Comparison of ENCODE assay signal across 25 mouse cellular contexts in genomic region chrX:69802481-69802880, GRCm38 (mm10).
A peak's percentile ranks its signal among the peaks of the same experiment; 100 is the strongest.
DNase-seq lines count a peak whose midpoint lies in the region; ATAC-seq and TF ChIP-seq lines count a peak whose summit lies in the region.
"Had no signal": no experiment of that assay in that cellular context is flagged by ENCODE, and none has a peak within 500 bp of the region (broad histone marks: within the 10 kb centered on the region; RNA-seq: fewer than 3 reads in every experiment).

No protein-coding gene starts in this region.

- peak; percentile 45; the same call in 1 of the 2 replicates for ATAC-seq in forebrain, embryonic 13.5 days
- ATAC-seq in forebrain, embryonic 12.5 days (ENCODE audit: low FRiP score): no peak
- ATAC-seq in forebrain, embryonic 15.5 days (replicated peaks): peak; percentile 69
- no peak for ATAC-seq in forebrain, embryonic 11.5 days (replicated peaks; ENCODE audit: low FRiP score)
- peak; percentile 73 for ATAC-seq in forebrain, embryonic 16.5 days
- no peak for ATAC-seq in liver, postnatal 0 days
- ATAC-seq: activated CD4-positive, CD25-positive, alpha-beta regulatory T cell, adult 4 months; CD4-positive, CD25-positive, alpha-beta regulatory T cell, adult 4 months; Patski had no signal

- TF ChIP-seq POLR2A in brain, embryonic 14.5 days (IDR thresholded peaks at IDR 0.05; ENCODE audit: borderline replicate concordance, extremely low read depth, insufficient read depth, insufficient read length, poor library complexity, severe bottlenecking): no peak

- H3K4me3 ChIP-seq in forebrain, embryonic 13.5 days: no peak overlapping the region
- no peak overlapping the region for H3K4me3 ChIP-seq in forebrain, embryonic 12.5 days (replicated peaks)
- H3K4me3 ChIP-seq in forebrain, embryonic 15.5 days: no peak overlapping the region
- H3K4me3 ChIP-seq in forebrain, embryonic 11.5 days (ENCODE audit: low read depth, low read length): no peak overlapping the region
- no peak overlapping the region for H3K4me3 ChIP-seq in forebrain, embryonic 16.5 days (replicated peaks; ENCODE audit: low read length)
- H3K4me3 ChIP-seq in liver, postnatal 0 days (ENCODE audit: low read depth, low read length): no peak overlapping the region
- H3K4me3 ChIP-seq: embryonic facial prominence, embryonic 13.5 days; embryonic facial prominence, embryonic 15.5 days; erythroblast, embryonic 14.5 days had no signal

- H3K27ac ChIP-seq in forebrain, embryonic 13.5 days: no peak overlapping the region
- no peak overlapping the region for H3K27ac ChIP-seq in forebrain, embryonic 12.5 days
- H3K27ac ChIP-seq in forebrain, embryonic 15.5 days (replicated peaks): peak overlapping the region; percentile 56
- H3K27ac ChIP-seq in forebrain, embryonic 11.5 days (ENCODE audit: low read depth, low read length): no peak overlapping the region
- H3K27ac ChIP-seq in forebrain, embryonic 16.5 days (ENCODE audit: low read length): peak overlapping the region; percentile 8; the same call in 1 of the 2 replicates
- H3K27ac ChIP-seq in liver, postnatal 0 days (ENCODE audit: low read depth): no peak overlapping the region
- H3K27ac ChIP-seq: embryonic facial prominence, embryonic 13.5 days; embryonic facial prominence, embryonic 15.5 days had no signal

- H3K36me3 ChIP-seq in forebrain, embryonic 13.5 days (ENCODE audit: poor library complexity, severe bottlenecking): no peaks in the 10 kb centered on the region
- no peaks in the 10 kb centered on the region for H3K36me3 ChIP-seq in forebrain, embryonic 12.5 days (replicated peaks)
- H3K36me3 ChIP-seq in forebrain, embryonic 15.5 days: no peaks in the 10 kb centered on the region
- no peaks in the 10 kb centered on the region for H3K36me3 ChIP-seq in forebrain, embryonic 11.5 days (ENCODE audit: control insufficient read depth, insufficient read depth, low read length)
- no peaks in the 10 kb centered on the region for H3K36me3 ChIP-seq in forebrain, embryonic 16.5 days (ENCODE audit: control insufficient read depth, insufficient read depth)
- no peaks in the 10 kb centered on the region for H3K36me3 ChIP-seq in liver, postnatal 0 days (replicated peaks; ENCODE audit: insufficient read depth, low read length)
- H3K36me3 ChIP-seq: embryonic facial prominence, embryonic 13.5 days; embryonic facial prominence, embryonic 15.5 days; G1E had no signal

- H3K4me1 ChIP-seq in forebrain, embryonic 13.5 days: no peaks in the 10 kb centered on the region
- no peaks in the 10 kb centered on the region for H3K4me1 ChIP-seq in forebrain, embryonic 12.5 days
- H3K4me1 ChIP-seq in forebrain, embryonic 15.5 days: no peaks in the 10 kb centered on the region
- no peaks in the 10 kb centered on the region for H3K4me1 ChIP-seq in forebrain, embryonic 11.5 days (replicated peaks; ENCODE audit: control insufficient read depth, insufficient read depth, low read length)
- no peaks in the 10 kb centered on the region for H3K4me1 ChIP-seq in forebrain, embryonic 16.5 days (replicated peaks; ENCODE audit: control insufficient read depth, insufficient read depth, low read length)
- H3K4me1 ChIP-seq in liver, postnatal 0 days (ENCODE audit: insufficient read depth): no peaks in the 10 kb centered on the region
- H3K4me1 ChIP-seq: embryonic facial prominence, embryonic 13.5 days; embryonic facial prominence, embryonic 15.5 days had no signal

- no peak for DNase-seq in forebrain, embryonic 11.5 days (ENCODE audit: low spot score)
- DNase-seq in brain, embryonic 14.5 days (ENCODE audit: low read depth): peak; percentile 61
- DNase-seq in cerebellum, postnatal 4 days (ENCODE audit: low spot score in 2 of 2): no peak
- DNase-seq in liver, postnatal 0 days: no peak
- DNase-seq: adrenal gland, adult 8-10 months; adrenal gland, postnatal 14 days; adrenal gland, postnatal 36 days; B cell, adult 2 months; cerebellum, adult 11-12 months; cerebellum, adult 2 months; cerebellum, adult 9-10 months; cerebellum, postnatal 25 days; embryo, embryonic 11 days had no signal

- H3K9ac ChIP-seq in forebrain, embryonic 13.5 days: no peak overlapping the region
- H3K9ac ChIP-seq in forebrain, embryonic 12.5 days: no peak overlapping the region
- no peak overlapping the region for H3K9ac ChIP-seq in forebrain, embryonic 15.5 days (replicated peaks)
- H3K9ac ChIP-seq in forebrain, embryonic 11.5 days (ENCODE audit: low read length): no peak overlapping the region
- no peak overlapping the region for H3K9ac ChIP-seq in forebrain, embryonic 16.5 days (replicated peaks; ENCODE audit: low read depth, low read length)
- no peak overlapping the region for H3K9ac ChIP-seq in liver, postnatal 0 days (replicated peaks)
- H3K9ac ChIP-seq: embryonic facial prominence, embryonic 13.5 days; embryonic facial prominence, embryonic 15.5 days had no signal

- no peak overlapping the region for H3K4me2 ChIP-seq in forebrain, embryonic 13.5 days
- no peak overlapping the region for H3K4me2 ChIP-seq in forebrain, embryonic 12.5 days
- no peak overlapping the region for H3K4me2 ChIP-seq in forebrain, embryonic 15.5 days (replicated peaks)
- no peak overlapping the region for H3K4me2 ChIP-seq in forebrain, embryonic 11.5 days (ENCODE audit: low read depth, low read length, severe bottlenecking)
- no peak overlapping the region for H3K4me2 ChIP-seq in forebrain, embryonic 16.5 days (ENCODE audit: low read length)
- H3K4me2 ChIP-seq in liver, postnatal 0 days (ENCODE audit: low read depth, low read length): no peak overlapping the region
- H3K4me2 ChIP-seq: embryonic facial prominence, embryonic 13.5 days; embryonic facial prominence, embryonic 15.5 days had no signal

- TF ChIP-seq CTCF in brain, embryonic 14.5 days (IDR thresholded peaks at IDR 0.05; ENCODE audit: borderline replicate concordance, extremely low read depth, insufficient read depth, insufficient read length): no peak
- no peak for TF ChIP-seq CTCF in liver, postnatal 0 days (IDR thresholded peaks at IDR 0.05; ENCODE audit: low read depth)

- no peaks in the 10 kb centered on the region for H3K9me3 ChIP-seq in forebrain, embryonic 13.5 days (replicated peaks)
- no peaks in the 10 kb centered on the region for H3K9me3 ChIP-seq in forebrain, embryonic 12.5 days
- H3K9me3 ChIP-seq in forebrain, embryonic 15.5 days: no peaks in the 10 kb centered on the region
- no peaks in the 10 kb centered on the region for H3K9me3 ChIP-seq in forebrain, embryonic 11.5 days (ENCODE audit: control insufficient read depth, low read length)
- H3K9me3 ChIP-seq in forebrain, embryonic 16.5 days (ENCODE audit: control insufficient read depth, low read length): no peaks in the 10 kb centered on the region
- H3K9me3 ChIP-seq in liver, postnatal 0 days (ENCODE audit: low read length): no peaks in the 10 kb centered on the region
- H3K9me3 ChIP-seq: embryonic facial prominence, embryonic 13.5 days; embryonic facial prominence, embryonic 15.5 days; G1E had no signal

- no peaks in the 10 kb centered on the region for H3K27me3 ChIP-seq in forebrain, embryonic 13.5 days
- no peaks in the 10 kb centered on the region for H3K27me3 ChIP-seq in forebrain, embryonic 12.5 days
- no peaks in the 10 kb centered on the region for H3K27me3 ChIP-seq in forebrain, embryonic 15.5 days
- no peaks in the 10 kb centered on the region for H3K27me3 ChIP-seq in forebrain, embryonic 11.5 days (ENCODE audit: control insufficient read depth, insufficient read depth, low read length)
- H3K27me3 ChIP-seq in forebrain, embryonic 16.5 days (replicated peaks; ENCODE audit: control insufficient read depth, insufficient read depth, low read length): no peaks in the 10 kb centered on the region
- no peaks in the 10 kb centered on the region for H3K27me3 ChIP-seq in liver, postnatal 0 days (ENCODE audit: insufficient read depth, low read length)
- H3K27me3 ChIP-seq: CH12.LX; embryonic facial prominence, embryonic 13.5 days; embryonic facial prominence, embryonic 15.5 days had no signal

- WGBS in forebrain, embryonic 13.5 days: 75% methylated on average over 3 of the region's 3 CpGs
- WGBS in forebrain, embryonic 12.5 days: 89% methylated on average over 3 of the region's 3 CpGs
- 57% methylated on average over 3 of the region's 3 CpGs for WGBS in forebrain, embryonic 15.5 days
- WGBS in forebrain, embryonic 11.5 days: 86% methylated on average over 3 of the region's 3 CpGs
- WGBS in forebrain, embryonic 16.5 days: 69% methylated on average over 3 of the region's 3 CpGs
- WGBS in liver, postnatal 0 days (ENCODE audit: insufficient replicate concordance): 68% methylated on average over 3 of the region's 3 CpGs

- no peak for TF ChIP-seq EP300 in liver, postnatal 0 days (IDR thresholded peaks at IDR 0.05; ENCODE audit: low read depth)

Comparison
In these comparisons a context has a peak if more than half of its experiments do, and no peak if none do; other contexts are left out.
1. ATAC-seq: peak in forebrain, embryonic 13.5 days (single experiment), forebrain, embryonic 15.5 days (single experiment) and forebrain, embryonic 16.5 days (single experiment); none in forebrain, embryonic 12.5 days (single experiment), forebrain, embryonic 11.5 days (single experiment) and liver, postnatal 0 days (single experiment).
2. H3K27ac ChIP-seq: peak in forebrain, embryonic 15.5 days (single experiment) and forebrain, embryonic 16.5 days (single experiment); none in forebrain, embryonic 13.5 days (single experiment), forebrain, embryonic 12.5 days (single experiment), forebrain, embryonic 11.5 days (single experiment) and liver, postnatal 0 days (single experiment).